Mouse (Mus musculus): Measurements from ENCODE around the gene Sh2d4b.

The Sh2d4b gene

GRCm38 (mm10) chr14:40906770-40907169 is 13.7 kb upstream of the Sh2d4b start:
- no peak for DNase-seq (ENCODE audit: low read depth, low spot score)

- DNase-seq (ENCODE audit: low read depth, low spot score): no peak
These were observed 12.7 kb upstream of the Sh2d4b start for GRCm38 (mm10) chr14:40905813-40906212.

GRCm38 (mm10) chr14:40902307-40903055 is 9.4 kb upstream of the Sh2d4b start:
- no peak for DNase-seq (ENCODE audit: low read depth, low spot score)

GRCm38 (mm10) chr14:40900267-40900666 is 7.2 kb upstream of the Sh2d4b start:
- DNase-seq (ENCODE audit: low read depth, low spot score): no peak

GRCm38 (mm10) chr14:40897916-40898315 is 4.8 kb upstream of the Sh2d4b start:
- DNase-seq (ENCODE audit: low read depth, low spot score): no peak

GRCm38 (mm10) chr14:40895681-40896080 is 2.6 kb upstream of the Sh2d4b start:
- DNase-seq (ENCODE audit: low read depth, low spot score): no peak

GRCm38 (mm10) chr14:40894576-40895247 is 1.6 kb upstream of the Sh2d4b start:
- peak; percentile 80 for DNase-seq (ENCODE audit: low read depth, low spot score)

- DNase-seq (ENCODE audit: low read depth, low spot score): no peak
These were observed 818 bp upstream of the Sh2d4b start for GRCm38 (mm10) chr14:40893884-40894283.

- DNase-seq (ENCODE audit: low read depth, low spot score): no peak
These were observed 690 bp downstream of the Sh2d4b start for GRCm38 (mm10) chr14:40892326-40892825.

- no peak for DNase-seq (ENCODE audit: low read depth, low spot score)
These were observed 1.6 kb downstream of the Sh2d4b start for GRCm38 (mm10) chr14:40891506-40891905.

GRCm38 (mm10) chr14:40889704-40890103 is 3.4 kb downstream of the Sh2d4b start:
- DNase-seq (ENCODE audit: low read depth, low spot score): no peak

- no peak for DNase-seq (ENCODE audit: low read depth, low spot score)
These were observed 3.9 kb downstream of the Sh2d4b start for GRCm38 (mm10) chr14:40889181-40889580.

GRCm38 (mm10) chr14:40886428-40887202 is 6.5 kb downstream of the Sh2d4b start:
- no peak for DNase-seq (ENCODE audit: low read depth, low spot score)

- no peak for DNase-seq (ENCODE audit: low read depth, low spot score)
These were observed 7.3 kb downstream of the Sh2d4b start for GRCm38 (mm10) chr14:40885752-40886151.

- DNase-seq (ENCODE audit: low read depth, low spot score): no peak
These were observed 7.8 kb downstream of the Sh2d4b start for GRCm38 (mm10) chr14:40885225-40885624.

GRCm38 (mm10) chr14:40874565-40874964 is 18.5 kb downstream of the Sh2d4b start:
- DNase-seq (ENCODE audit: low read depth, low spot score): no peak

- no peak for DNase-seq (ENCODE audit: low read depth, low spot score)
These were observed 19.1 kb downstream of the Sh2d4b start for GRCm38 (mm10) chr14:40873961-40874360.

- no peak for DNase-seq (ENCODE audit: low read depth, low spot score)
These were observed 22.5 kb downstream of the Sh2d4b start for GRCm38 (mm10) chr14:40870598-40870997.

- DNase-seq (ENCODE audit: low read depth, low spot score): no peak
These were observed 28.1 kb downstream of the Sh2d4b start for GRCm38 (mm10) chr14:40864811-40865514.

GRCm38 (mm10) chr14:40863659-40864058 is 29.4 kb downstream of the Sh2d4b start:
- no peak for DNase-seq (ENCODE audit: low read depth, low spot score)

- DNase-seq (ENCODE audit: low read depth, low spot score): no peak
These were observed 30.0 kb downstream of the Sh2d4b start for GRCm38 (mm10) chr14:40863022-40863421.

- DNase-seq (ENCODE audit: low read depth, low spot score): no peak
These were observed 40.1 kb downstream of the Sh2d4b start for GRCm38 (mm10) chr14:40852978-40853377.

Data from mesoderm, embryonic 11.5 days (tissue).